ENCODE assay signal across 12 mouse cellular contexts in the genomic region with DNA sequence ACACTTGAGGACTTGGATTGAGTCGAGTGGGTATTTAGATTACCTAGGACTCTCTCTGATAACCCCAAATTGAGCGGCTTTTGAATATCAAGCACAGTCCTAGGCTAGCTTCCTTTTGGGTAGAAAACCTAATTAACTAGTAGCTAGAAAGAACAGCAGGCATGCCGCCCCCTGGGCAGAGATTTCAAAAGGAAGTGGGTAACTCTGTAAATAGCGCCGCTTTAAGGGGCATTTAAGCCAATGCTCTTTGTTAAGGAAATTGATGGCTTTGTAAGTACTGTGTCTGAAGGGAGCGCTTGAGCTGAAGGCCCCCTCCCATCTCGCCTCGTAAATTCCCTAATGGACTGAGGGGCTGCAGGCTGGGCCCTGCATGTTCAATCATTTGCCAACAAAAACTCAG.
DNase-seq lines count a peak whose midpoint lies in the region; ATAC-seq and TF ChIP-seq lines count a peak whose summit lies in the region.
"Had no signal": no experiment of that assay in that cellular context is flagged by ENCODE, and none has a peak within 500 bp of the region (broad histone marks: within the 10 kb centered on the region; RNA-seq: fewer than 3 reads in every experiment).

No protein-coding gene starts in this region.

- ATAC-seq in hindbrain, embryonic 11.5 days (ENCODE audit: low FRiP score) = peak; percentile 72
- peak; percentile 81 for ATAC-seq in midbrain, embryonic 11.5 days (ENCODE audit: low FRiP score)
- no peak for ATAC-seq in CD4-positive, CD25-positive, alpha-beta regulatory T cell, adult 4 months
- no peak for ATAC-seq in liver, postnatal 0 days
- ATAC-seq: intestine, embryonic 16.5 days had no signal

- TF ChIP-seq CTCF in liver, postnatal 0 days (IDR thresholded peaks at IDR 0.05; ENCODE audit: low read depth) = no peak

- H3K27ac ChIP-seq in hindbrain, embryonic 11.5 days (ENCODE audit: low read depth, low read length) = no peak overlapping the region
- H3K27ac ChIP-seq in midbrain, embryonic 11.5 days (ENCODE audit: low read depth, low read length) = peak overlapping the region; percentile 10; the same call in 1 of the 2 replicates
- no peak overlapping the region for H3K27ac ChIP-seq in liver, postnatal 0 days (ENCODE audit: low read depth)
- H3K27ac ChIP-seq: heart, adult 2 months had no signal

- H3K9ac ChIP-seq in hindbrain, embryonic 11.5 days (ENCODE audit: low read depth, low read length) = no peak overlapping the region
- H3K9ac ChIP-seq in midbrain, embryonic 11.5 days (ENCODE audit: low read length) = no peak overlapping the region
- H3K9ac ChIP-seq in liver, postnatal 0 days (replicated peaks) = no peak overlapping the region

- DNase-seq in ES-CJ7 (ENCODE audit: low read depth, low spot score) = peak; percentile 87
- DNase-seq in embryo, embryonic 10.5 days (ENCODE audit: low spot score) = peak; percentile 71
- DNase-seq in hindbrain, embryonic 11.5 days (ENCODE audit: low spot score) = peak; percentile 41
- DNase-seq in midbrain, embryonic 11.5 days (ENCODE audit: low spot score, missing footprints) = peak; percentile 91
- DNase-seq in thymus, postnatal 4 days = no peak
- DNase-seq in liver, postnatal 0 days = no peak
- DNase-seq in right cerebral cortex, adult 18-20 months = no peak
- DNase-seq: heart, adult 2 months had no signal

- H3K4me2 ChIP-seq in hindbrain, embryonic 11.5 days (replicated peaks; ENCODE audit: low read depth, low read length) = no peak overlapping the region
- H3K4me2 ChIP-seq in midbrain, embryonic 11.5 days = peak overlapping the region; percentile 19; the same call in 1 of the 2 replicates
- H3K4me2 ChIP-seq in liver, postnatal 0 days (ENCODE audit: low read depth, low read length) = no peak overlapping the region

- WGBS in hindbrain, embryonic 11.5 days = 6% methylated on average over 8 of the region's 8 CpGs
- 2% methylated on average over 8 of the region's 8 CpGs for WGBS in midbrain, embryonic 11.5 days
- 20% methylated on average over 8 of the region's 8 CpGs for WGBS in liver, postnatal 0 days (ENCODE audit: insufficient replicate concordance)

- H3K4me3 ChIP-seq in hindbrain, embryonic 11.5 days (ENCODE audit: low read depth, low read length) = no peak overlapping the region
- no peak overlapping the region for H3K4me3 ChIP-seq in midbrain, embryonic 11.5 days (ENCODE audit: low read depth, low read length)
- no peak overlapping the region for H3K4me3 ChIP-seq in liver, postnatal 0 days (ENCODE audit: low read depth, low read length)
- H3K4me3 ChIP-seq: heart, adult 2 months; myocyte had no signal

- no peaks in the 10 kb centered on the region for H3K36me3 ChIP-seq in hindbrain, embryonic 11.5 days (ENCODE audit: control insufficient read depth, insufficient read depth, low read length)
- no peaks in the 10 kb centered on the region for H3K36me3 ChIP-seq in midbrain, embryonic 11.5 days (ENCODE audit: control insufficient read depth, insufficient read depth, low read length)
- H3K36me3 ChIP-seq in liver, postnatal 0 days (replicated peaks; ENCODE audit: insufficient read depth, low read length) = no peaks in the 10 kb centered on the region

- TF ChIP-seq EP300 in liver, postnatal 0 days (IDR thresholded peaks at IDR 0.05; ENCODE audit: low read depth) = no peak

- H3K27me3 ChIP-seq in hindbrain, embryonic 11.5 days (ENCODE audit: control insufficient read depth, insufficient read depth, low read length) = no peaks in the 10 kb centered on the region
- H3K27me3 ChIP-seq in midbrain, embryonic 11.5 days (ENCODE audit: control insufficient read depth, insufficient read depth, low read length) = peaks cover 13% of the 10 kb centered on the region; the same call in 1 of the 2 replicates
- no peaks in the 10 kb centered on the region for H3K27me3 ChIP-seq in liver, postnatal 0 days (ENCODE audit: insufficient read depth, low read length)
- H3K27me3 ChIP-seq: CH12.LX had no signal

- no peaks in the 10 kb centered on the region for H3K9me3 ChIP-seq in hindbrain, embryonic 11.5 days (ENCODE audit: control insufficient read depth, low read length)
- no peaks in the 10 kb centered on the region for H3K9me3 ChIP-seq in midbrain, embryonic 11.5 days (ENCODE audit: control insufficient read depth, low read length)
- no peaks in the 10 kb centered on the region for H3K9me3 ChIP-seq in liver, postnatal 0 days (ENCODE audit: low read length)

- H3K4me1 ChIP-seq in hindbrain, embryonic 11.5 days (replicated peaks; ENCODE audit: control insufficient read depth, insufficient read depth, low read length) = no peaks in the 10 kb centered on the region
- H3K4me1 ChIP-seq in midbrain, embryonic 11.5 days (ENCODE audit: control insufficient read depth, insufficient read depth, low read length) = peaks cover 9% of the 10 kb centered on the region
- no peaks in the 10 kb centered on the region for H3K4me1 ChIP-seq in liver, postnatal 0 days (ENCODE audit: insufficient read depth)

Comparison
In these comparisons a context has a peak if more than half of its experiments do, and no peak if none do; other contexts are left out.
1. DNase-seq: peak in ES-CJ7 (single experiment), embryo, embryonic 10.5 days (single experiment), hindbrain, embryonic 11.5 days (single experiment) and midbrain, embryonic 11.5 days (single experiment); none in thymus, postnatal 4 days (single experiment), liver, postnatal 0 days (single experiment) and right cerebral cortex, adult 18-20 months (single experiment).
2. ATAC-seq: peak in hindbrain, embryonic 11.5 days (single experiment) and midbrain, embryonic 11.5 days (single experiment); none in CD4-positive, CD25-positive, alpha-beta regulatory T cell, adult 4 months (single experiment) and liver, postnatal 0 days (single experiment).